Mouse (Mus musculus) spleen, adult 2 months (tissue): ENCODE data around the gene Tbrg4.

Experiments
- CTCF ChIP-seq: fragments of 200-500 bp; IDR thresholded peaks from 2 replicates; pipeline ENCODE4 v1.5.1; 2011; ENCODE audit warnings: mild to moderate bottlenecking, inconsistent platforms; ENCODE audit not compliant: insufficient read depth, insufficient read length, insufficient replicate concordance; ENCODE audit errors: extremely low read depth
- POLR2A ChIP-seq: fragments of 200-500 bp; IDR thresholded peaks from 2 replicates; pipeline ENCODE4 v1.6.1; 2011; ENCODE audit warnings: low read depth, low read length, inconsistent platforms

- TF ChIP-seq POLR2A (no peak), CTCF (peak; percentile 13; the same call in 1 of the 2 replicates)
Measured at GRCm38 (mm10) chr11:6636150-6636549, 10.3 kb upstream of the Tbrg4 start.
